Mouse (Mus musculus) cerebellum, postnatal 25 days (tissue): Measurements from ENCODE around the gene Tulp4.

Experiments used
- DNase-seq, 2 experiments: peaks; one replicate each; pipeline ENCODE4 v3.0.0; 2021; ENCODE audit warnings: mixed read lengths in 2 of 2

The Tulp4 gene

GRCm38 (mm10) chr17:6125441-6125840, 19.2 kb downstream of the Tulp4 start:
- peak in 1 of 2 experiments; percentile 44 for DNase-seq

- DNase-seq, result no peak
These were observed 21.8 kb downstream of the Tulp4 start for GRCm38 (mm10) chr17:6128039-6128438.

DNA sequence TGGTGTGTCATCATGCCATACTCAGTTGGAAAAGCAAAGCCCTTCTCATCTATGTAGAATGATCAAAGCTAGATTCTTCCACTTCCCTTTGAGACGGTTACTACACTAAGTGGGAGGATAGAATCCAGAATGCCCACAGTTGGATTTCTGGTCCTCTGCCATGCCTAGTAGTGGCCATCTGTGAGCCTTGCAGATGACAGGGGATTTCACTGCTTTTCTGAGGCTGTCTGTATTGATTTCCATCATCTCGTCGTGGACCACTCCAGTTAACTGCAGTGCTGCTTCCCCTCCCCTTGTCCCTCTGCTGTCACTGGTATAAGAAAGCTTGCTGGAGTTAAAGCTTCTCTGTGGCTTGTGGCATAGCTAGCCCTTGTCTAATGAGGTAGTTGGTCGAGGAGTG, 23.1 kb downstream of the Tulp4 start:
- peak; percentile 93 to 94 for DNase-seq

DNA sequence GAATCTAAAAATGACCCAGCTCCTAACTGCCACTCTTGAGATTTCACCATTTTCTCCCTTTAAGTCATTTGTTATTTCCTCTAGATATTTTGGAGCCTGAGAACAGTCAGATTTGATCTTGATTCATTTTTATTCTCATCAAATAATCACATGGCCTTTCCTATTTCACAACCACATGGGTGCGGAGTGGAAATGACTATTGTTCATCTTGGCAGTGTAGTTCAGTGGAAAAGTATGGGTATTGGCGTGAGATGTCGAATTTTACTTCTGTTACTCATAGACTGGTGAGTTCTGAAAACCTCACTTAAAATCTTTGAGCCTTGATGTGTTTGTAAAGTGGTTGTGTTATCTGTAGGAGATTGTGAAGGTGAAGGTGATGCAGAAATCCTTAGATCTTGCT, 24.8 kb downstream of the Tulp4 start:
- DNase-seq, result no peak

- no peak for DNase-seq
These were observed 34.6 kb downstream of the Tulp4 start for GRCm38 (mm10) chr17:6140875-6141274.

- no peak for DNase-seq
These were observed 35.1 kb downstream of the Tulp4 start for GRCm38 (mm10) chr17:6141344-6141743.

GRCm38 (mm10) chr17:6145244-6145643, 39.0 kb downstream of the Tulp4 start:
- no peak for DNase-seq

- no peak for DNase-seq
These were observed 46.7 kb downstream of the Tulp4 start for GRCm38 (mm10) chr17:6152941-6153340.

- no peak for DNase-seq
These were observed 47.3 kb downstream of the Tulp4 start for GRCm38 (mm10) chr17:6153581-6153980.

GRCm38 (mm10) chr17:6154366-6154765, 48.1 kb downstream of the Tulp4 start:
- DNase-seq, result peak; percentile 58

GRCm38 (mm10) chr17:6160495-6160894, 54.3 kb downstream of the Tulp4 start:
- DNase-seq, result no peak

DNA sequence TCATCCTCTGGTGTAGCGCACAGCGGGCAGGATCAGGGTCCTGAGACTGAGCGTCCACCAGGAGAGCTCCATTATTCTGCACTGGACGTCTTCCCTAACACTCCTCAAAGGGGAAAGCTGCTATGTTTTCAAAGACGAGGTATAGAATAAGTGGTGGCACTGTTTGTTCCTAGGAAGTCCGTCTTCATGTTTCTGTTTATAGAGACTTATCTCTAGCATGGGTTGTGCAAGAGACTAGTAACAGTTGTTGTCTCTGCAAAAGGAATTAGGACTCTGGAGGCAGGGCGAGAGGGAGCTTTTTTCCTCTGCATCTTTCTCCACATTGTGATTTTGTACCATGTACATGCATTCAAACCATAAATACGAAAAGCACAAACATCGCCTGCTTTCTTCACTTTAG, 55.7 kb downstream of the Tulp4 start:
- DNase-seq, result no peak

GRCm38 (mm10) chr17:6162761-6163160, 56.5 kb downstream of the Tulp4 start:
- peak in 1 of 2 experiments; percentile 50 for DNase-seq

DNA sequence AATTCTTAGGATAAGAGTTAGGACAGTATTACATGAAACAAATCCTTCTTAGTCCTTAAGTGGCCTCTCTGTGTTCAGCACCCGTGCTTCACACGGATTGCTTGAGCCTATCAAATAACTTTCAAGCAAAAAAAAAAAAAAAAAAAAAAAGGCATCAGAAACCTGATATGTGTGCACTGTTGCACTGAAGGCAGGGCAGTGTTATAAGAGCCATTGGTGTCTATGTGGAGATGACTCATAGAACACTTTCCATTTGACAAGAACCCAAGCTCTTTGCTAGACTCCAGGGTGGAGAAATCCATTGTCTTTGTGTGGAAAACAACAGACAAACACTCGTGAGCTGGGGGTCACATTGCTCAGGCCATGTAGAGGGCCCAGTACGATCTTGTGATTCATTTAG, 58.7 kb downstream of the Tulp4 start:
- DNase-seq, result no peak

DNA sequence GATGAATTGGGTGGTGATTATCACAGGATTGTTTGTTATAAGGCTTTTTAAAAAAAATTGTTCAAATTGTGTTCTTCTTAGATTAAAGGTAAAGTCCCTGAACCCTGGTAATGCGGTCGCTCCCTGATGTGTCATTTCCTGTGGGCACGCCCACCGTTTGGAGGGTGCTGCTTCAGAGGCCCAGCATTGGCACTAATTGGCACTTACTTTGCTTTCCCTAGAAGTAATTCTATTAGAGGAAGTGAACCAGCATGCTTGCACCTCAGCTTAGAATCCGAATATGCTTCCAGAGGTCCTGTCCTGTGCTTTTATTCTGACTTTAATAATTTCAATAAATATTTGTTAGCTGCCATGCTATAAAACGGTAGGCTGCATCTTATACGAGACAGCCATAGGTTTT, 66.2 kb downstream of the Tulp4 start:
- no peak for DNase-seq

DNA sequence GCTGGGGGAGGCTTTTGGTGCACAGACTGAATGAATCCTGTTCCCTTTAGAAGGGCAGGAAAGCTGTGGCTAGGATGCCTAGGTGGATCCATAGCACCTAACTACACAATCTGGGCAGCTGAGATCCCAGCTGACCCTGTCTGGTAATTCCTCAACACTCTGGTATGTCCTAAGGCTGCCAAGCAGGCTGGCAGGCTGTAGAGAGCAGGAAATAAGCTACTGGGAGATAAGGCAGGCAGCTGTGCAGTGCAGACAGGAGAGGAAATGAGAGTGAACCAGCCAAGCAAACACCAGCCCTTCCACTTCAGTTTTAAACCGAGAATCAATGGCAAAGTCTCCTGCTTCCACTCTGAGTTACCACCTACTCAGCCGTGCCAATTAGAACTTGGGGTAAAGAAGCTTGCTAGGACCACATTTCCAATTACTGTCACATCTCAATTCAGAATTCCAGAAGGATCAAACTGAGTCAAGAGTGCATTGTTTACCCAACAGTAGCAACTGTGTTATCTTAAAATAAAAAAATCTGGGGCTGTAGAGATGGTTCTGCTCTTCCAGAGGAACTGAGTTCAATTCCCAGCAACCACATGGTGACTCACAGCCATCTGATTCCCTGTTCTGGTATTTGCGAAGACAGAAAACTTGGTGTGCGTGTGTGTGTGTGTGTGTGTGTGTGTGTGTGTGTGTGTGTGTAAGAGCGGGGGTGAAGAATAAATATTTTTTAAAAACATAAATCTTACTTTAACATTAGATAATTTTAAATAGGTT, 66.9 kb downstream of the Tulp4 start:
- no peak for DNase-seq

DNA sequence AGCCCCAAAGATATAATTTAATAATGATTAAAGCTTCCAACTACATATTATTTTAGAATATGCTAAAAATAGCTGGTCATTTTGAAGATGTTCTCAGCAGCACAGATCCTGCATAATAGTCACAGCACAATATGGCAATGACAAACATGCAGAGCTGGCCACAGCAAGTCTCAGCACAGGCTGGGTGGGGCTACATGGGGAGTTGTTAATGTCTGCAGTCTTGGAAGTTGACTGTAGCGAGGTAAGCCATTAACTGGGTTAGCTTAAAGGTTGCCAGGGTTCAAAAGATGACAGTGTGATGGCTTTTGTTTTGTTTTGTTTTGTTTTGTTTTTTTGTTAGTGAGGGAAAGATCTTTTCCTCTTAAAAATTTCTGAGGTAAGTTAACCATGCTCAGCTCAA, 68.3 kb downstream of the Tulp4 start:
- DNase-seq, result no peak

DNA sequence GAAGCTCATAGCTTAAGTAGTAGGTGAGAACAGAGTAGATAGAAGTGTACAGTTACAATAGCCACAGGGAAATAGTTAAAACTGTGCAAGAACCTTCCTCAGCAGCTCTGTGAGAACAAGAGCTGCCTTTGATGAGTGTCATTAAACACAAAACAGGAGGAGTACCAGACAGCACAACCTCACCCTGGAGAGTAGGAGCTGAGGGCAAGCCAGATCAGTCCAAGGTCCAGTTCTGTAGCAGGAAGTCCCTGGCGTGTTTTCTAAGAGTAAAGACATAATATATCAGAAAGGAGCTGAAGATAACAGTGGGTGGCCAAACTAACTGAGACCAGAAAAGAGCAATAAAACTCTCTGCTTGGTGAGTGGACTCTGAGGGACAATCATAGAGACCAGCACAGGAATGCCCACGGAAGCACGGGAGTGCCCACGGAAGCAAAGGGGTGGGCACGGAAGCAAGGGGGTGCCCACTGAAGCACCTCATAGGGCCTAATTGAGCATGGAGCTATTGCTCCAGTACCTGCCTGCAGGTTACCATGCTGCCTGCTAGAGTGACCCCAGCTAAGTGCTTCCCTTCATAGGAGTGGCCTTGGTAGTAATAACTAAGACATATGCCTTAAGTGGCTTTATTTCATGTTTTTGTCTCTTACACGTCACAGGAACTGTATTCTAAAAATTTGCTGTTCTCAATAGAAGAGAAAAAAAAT, 72.5 kb downstream of the Tulp4 start:
- no peak for DNase-seq

DNA sequence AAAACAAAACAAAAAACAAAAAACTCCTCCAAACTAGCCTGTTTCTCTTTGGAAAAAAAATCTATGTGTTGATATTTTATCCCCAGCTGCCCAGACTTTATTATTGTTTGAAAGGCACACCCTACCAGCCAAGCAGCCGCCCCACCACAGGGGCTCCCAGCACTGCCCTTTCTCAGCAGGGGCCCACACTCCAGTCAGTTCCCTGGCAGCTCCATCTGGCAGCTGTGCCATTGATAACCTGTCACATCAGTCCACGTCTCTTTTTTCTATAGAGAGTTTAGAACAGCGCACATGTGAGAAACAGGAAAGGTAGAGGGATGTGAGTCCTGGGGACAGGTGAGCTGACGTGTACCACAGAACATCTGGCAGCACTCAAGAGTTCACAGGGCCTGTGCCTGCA, 73.2 kb downstream of the Tulp4 start:
- DNase-seq, result no peak

GRCm38 (mm10) chr17:6180421-6180820, 74.2 kb downstream of the Tulp4 start:
- DNase-seq, result peak in 1 of 2 experiments; percentile 41

- no peak for DNase-seq
These were observed 76.5 kb downstream of the Tulp4 start for GRCm38 (mm10) chr17:6182715-6183114.

- no peak for DNase-seq
These were observed 80.4 kb downstream of the Tulp4 start for GRCm38 (mm10) chr17:6186651-6187050.

DNA sequence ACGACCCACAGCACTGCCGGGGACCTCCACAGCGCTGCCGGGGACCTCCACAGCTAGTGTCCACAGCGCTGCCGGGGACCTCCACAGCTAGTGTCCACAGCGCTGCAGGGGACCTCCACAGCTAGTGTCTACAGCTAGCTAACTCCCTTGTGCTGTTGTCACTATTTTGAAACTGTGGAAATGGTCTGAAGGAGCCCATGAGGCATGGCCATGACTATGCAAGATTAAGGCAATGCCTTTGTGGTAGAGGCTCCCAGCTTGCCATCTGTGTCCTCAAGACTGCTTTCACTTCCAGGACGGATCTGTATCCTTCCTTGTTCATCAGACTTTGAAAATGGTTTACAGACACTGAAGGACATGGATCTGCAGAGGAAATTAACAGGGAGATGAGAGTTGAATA, 80.9 kb downstream of the Tulp4 start:
- no peak for DNase-seq

DNA sequence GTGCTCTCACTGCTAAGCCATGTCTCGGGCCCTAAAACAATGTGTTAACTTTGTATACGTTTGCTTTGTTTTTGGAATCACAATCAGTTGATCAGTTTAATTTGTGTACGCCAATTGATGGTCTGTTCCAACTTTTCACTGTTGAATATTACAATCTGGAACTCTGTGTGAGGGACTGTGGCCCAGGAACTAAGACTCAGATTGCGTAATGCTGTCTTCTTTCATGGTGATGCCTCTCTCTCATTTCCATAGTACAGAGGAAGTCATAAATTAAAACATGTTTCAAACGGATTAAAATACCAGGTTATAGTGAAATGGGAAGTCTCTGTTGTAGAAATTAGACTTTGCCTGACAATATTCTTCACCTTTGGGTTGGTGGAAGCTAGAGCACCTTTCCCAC, 83.0 kb downstream of the Tulp4 start:
- no peak for DNase-seq
